Mouse (Mus musculus) brown adipose tissue, adult 24 weeks (tissue): ENCODE data around the gene Ppif. TPM values are rescaled to one million over a fixed set of nuclear protein-coding genes. Genes with fewer than 3 reads are reported as not detected.
A peak's percentile ranks its signal among the peaks of the same experiment; 100 is the strongest.

Source experiments
- H3K27ac ChIP-seq: fragments of 200-500 bp; replicated peaks from 2 replicates; pipeline ENCODE4 v1.5.1; 2012; ENCODE audit warnings: low read depth, mild to moderate bottlenecking, low read length
- H3K4me1 ChIP-seq: fragments of 200-500 bp; 2 replicates; pipeline ENCODE4 v1.6.1; 2012; ENCODE audit warnings: low read length, mixed read lengths; ENCODE audit not compliant: control insufficient read depth, insufficient read depth, insufficient read length
- H3K4me3 ChIP-seq: fragments of 200-500 bp; 2 replicates; pipeline ENCODE4 v1.5.1; 2012; ENCODE audit warnings: low read depth, mild to moderate bottlenecking, low read length, moderate library complexity; ENCODE audit not compliant: insufficient read depth
- polyA plus RNA-seq: library from polyadenylated mRNA; stranded (reverse); fragments of >200 nt; gene quantifications from 2 replicates; pipeline ENCODE4 v1.2.4, GENCODE M21; 2012; ENCODE audit not compliant: missing spikeins, insufficient read depth, insufficient read length

Gene Ppif
- 67.7 and 79.0 TPM in 2 replicates for polyA plus RNA-seq

DNA sequence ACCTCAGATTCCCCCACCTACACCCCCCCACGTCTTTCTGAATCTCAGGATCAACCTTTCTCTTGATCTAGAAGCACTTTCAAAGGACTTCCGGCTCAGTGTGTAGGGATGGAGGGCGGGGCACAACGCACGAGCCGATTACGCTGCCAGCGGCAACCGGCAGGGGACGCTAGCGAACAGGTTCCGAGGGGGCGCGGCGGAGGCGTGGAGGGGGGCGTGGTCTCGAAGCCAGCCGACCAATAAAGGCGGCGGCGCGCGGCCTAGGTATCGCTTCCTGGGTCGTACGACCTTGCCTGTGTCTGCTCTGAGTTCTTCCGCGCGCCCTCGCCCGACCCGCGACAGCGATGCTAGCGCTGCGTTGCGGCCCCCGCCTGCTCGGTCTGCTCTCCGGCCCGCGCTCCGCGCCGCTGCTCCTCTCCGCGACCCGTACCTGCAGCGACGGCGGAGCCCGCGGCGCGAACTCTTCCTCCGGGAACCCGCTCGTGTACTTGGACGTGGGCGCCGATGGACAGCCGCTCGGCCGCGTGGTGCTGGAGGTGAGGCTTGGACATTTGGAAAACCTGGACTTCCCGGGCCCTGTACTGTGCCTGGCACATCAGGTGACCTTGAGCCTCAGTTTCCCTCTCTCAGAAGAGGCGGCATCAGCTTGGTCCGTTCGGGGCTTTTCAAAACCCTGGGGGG is at the start of gene Ppif:
Ppif (plus strand) TSS at position 267 of the 681 bp plus-strand sequence.
- Histone ChIP-seq H3K4me1 (peaks cover 6% of the 10 kb centered on the region; the same call in 1 of the 2 replicates), H3K27ac (peak within 1 kb of the TSS; percentile 20; the same call in 1 of the 2 replicates), H3K4me3 (peak within 1 kb of the TSS; percentile 83)

DNA sequence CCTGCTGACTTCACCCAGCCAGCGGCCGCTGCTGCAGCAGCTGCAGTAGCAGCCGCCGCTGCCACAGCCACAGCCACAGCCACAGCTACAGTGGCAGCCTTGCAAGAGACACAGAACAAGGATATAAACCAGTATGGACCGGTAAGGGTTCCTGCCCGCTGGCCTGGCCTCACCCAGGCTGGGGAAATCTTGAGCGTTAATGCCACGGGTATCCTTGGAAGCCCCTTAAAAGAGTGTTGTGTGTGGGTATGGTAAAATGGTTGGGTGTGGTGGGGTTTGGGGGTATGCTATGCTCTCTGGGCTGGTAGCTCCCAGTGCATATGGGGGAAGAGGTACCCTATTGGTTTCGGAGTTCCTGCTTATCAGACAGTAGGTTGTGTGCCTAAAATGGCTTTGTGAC is 48.2 kb upstream of the Ppif start:
- Histone ChIP-seq H3K4me1 (no peaks in the 10 kb centered on the region), H3K4me3 (no peak overlapping the region), H3K27ac (0 out of 2 replicates have a peak overlapping the region, but pooled peaks have one; percentile 15)

DNA sequence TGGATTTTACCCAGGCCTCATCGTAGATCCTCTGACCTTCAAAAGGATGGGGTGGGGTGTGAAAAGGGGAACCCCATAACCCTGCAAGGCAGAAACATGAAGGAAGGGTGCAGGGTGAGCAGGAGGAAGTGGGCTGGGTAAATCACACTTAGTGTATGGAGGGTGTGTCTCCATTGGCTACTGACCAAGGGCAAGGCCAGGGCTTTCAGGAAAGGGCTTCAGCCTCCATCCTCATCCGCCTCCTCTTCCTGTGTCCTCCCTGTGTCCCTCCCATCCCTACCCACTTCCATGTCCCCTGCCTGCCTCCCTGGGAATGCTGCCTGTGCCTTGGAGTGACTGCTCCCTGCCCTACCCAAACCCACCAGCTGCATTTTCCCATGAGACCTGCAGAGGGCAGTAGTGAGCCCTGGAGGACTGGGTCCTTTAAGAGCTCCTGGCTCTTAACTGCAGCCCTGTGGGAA is 47.8 kb upstream of the Ppif start:
- H3K4me1 ChIP-seq: no peaks in the 10 kb centered on the region
- no peak overlapping the region for H3K4me3 ChIP-seq
- 0 out of 2 replicates have a peak overlapping the region, but pooled peaks have one; percentile 15 for H3K27ac ChIP-seq

DNA sequence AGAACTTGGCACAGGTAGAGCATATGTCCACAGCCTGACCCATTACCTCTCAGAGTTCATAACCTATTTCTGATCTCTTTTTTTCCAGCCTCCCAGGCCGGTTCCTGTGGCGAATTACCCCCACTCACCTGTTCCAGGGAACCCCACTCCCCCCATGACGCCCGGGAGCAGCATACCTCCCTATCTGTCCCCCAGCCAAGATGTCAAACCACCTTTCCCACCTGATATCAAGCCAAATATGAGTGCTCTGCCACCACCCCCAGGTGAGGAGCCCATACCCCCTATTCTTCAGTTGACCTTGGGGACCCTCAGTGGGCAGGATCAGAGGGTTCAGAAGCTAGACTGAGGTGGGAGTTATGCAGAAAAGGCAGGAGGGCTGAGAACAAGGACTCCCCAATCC is 42.8 kb upstream of the Ppif start:
- H3K4me1 ChIP-seq: no peaks in the 10 kb centered on the region
- H3K27ac ChIP-seq: no peak overlapping the region
- H3K4me3 ChIP-seq: no peak overlapping the region

DNA sequence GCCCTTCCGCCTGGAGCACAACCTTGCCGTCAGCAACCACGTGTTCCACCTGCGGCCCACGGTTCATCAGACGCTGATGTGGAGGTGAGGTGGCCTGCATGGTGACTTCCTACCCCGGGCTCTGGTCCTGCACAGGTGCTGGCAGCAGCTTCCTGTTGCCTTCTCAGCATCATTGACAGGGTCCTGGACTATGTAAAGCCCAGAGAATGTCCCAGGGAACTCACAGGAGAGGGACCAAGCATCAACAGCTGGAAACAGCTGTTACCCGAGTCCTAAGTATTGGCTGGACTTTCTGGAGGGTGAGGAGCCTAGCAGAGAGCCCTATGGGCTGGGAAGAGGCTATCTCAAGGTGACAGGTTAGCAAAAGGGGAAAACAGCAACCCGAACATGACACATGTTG is 42.0 kb upstream of the Ppif start:
- no peak overlapping the region for H3K4me3 ChIP-seq
- no peak overlapping the region for H3K27ac ChIP-seq
- H3K4me1 ChIP-seq: no peaks in the 10 kb centered on the region

DNA sequence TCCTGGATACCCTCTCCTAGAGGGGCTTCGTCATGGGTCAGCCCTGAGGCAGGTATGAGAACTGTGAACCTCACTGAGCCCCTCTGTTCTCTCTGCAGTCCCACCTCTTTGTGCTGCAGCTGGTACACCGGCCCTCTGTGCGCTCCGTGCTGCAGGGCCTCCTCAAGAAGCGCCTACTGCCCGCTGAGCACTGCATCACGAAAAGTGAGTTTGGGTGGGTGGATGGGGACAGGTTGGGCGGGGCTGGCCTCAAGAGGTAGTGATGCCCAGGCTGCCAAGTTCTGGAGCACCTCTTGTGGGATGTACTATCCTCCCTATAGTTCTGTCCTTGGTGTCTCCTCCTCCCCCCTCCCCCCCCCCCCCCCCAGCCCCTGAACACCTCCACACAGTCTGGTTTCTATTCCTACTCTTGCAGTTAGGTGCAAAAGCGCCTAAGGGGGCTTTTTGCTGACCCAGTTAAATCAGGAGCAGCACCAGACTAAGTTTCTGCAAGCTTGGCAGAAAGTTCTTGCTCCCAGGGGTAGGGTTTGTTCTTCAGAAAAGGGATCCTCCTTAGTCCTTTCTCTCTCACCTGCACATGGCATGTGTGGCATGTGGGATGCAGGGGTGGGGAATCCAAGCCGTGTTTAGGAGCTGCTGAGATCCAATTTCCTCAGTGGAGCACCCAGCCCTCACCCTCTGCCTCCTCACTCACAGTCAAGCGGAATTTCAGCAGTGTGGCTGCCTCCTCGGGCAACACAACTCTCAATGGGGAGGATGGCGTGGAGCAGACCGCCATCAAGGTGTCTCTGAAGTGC is 39.4 kb upstream of the Ppif start:
- Histone ChIP-seq H3K4me3 (no peak overlapping the region), H3K27ac (no peak overlapping the region), H3K4me1 (no peaks in the 10 kb centered on the region)

DNA sequence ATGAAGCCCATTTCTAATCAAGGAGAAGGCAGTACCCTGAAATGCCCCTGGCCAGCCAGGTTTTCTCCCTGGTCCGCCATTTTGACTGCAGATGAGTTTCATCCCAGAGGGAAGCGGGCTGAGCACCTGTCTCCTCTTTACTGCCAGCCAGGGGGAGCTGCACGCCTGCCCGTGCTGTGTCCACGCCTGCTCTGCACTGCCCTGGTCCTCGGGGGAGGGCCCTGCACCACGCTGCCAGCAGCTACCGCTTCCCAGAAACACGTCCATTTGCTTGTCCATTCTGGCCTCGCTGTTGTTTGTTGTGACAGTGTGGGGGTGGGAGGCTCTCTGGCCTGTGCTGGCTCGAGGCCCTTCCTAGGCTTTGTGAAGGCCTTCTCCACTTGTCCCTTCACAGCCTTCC is 33.3 kb upstream of the Ppif start:
- H3K4me1 ChIP-seq: no peaks in the 10 kb centered on the region
- no peak overlapping the region for H3K4me3 ChIP-seq
- H3K27ac ChIP-seq: no peak overlapping the region

DNA sequence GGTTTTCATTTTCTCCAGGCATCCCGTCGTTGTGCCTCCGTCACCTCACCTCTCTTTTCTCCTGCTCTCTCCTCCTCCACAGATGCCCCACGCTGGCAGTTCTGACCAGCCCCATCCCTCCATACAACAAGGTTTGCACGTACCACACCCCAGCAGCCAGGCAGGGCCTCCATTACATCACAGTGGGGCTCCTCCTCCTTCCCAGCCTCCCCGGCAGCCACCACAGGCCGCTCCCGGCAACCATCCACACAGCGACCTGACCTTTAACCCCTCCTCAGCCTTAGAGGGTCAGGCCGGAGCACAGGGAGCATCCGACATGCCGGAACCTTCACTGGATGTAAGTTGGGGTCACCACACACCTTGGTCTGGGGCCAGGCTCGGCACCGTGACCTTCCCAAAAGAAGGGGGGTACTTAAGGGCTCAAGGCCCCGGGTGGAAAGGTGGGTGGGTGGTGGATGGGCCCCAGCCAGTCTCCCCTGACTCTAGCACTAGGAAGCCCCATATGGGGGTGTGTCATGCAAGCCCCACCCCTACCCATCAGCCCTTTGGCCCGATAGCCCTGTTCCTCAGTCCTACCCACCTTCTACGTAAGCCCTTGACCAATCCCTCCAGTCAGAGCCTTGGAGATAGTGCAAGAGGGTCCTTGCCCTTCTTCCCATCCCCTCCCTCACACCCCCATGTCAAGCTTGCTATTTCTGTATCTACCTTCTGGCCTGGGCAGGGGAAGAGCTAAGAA is 32.6 kb upstream of the Ppif start:
- no peak overlapping the region for H3K27ac ChIP-seq
- no peaks in the 10 kb centered on the region for H3K4me1 ChIP-seq
- no peak overlapping the region for H3K4me3 ChIP-seq

DNA sequence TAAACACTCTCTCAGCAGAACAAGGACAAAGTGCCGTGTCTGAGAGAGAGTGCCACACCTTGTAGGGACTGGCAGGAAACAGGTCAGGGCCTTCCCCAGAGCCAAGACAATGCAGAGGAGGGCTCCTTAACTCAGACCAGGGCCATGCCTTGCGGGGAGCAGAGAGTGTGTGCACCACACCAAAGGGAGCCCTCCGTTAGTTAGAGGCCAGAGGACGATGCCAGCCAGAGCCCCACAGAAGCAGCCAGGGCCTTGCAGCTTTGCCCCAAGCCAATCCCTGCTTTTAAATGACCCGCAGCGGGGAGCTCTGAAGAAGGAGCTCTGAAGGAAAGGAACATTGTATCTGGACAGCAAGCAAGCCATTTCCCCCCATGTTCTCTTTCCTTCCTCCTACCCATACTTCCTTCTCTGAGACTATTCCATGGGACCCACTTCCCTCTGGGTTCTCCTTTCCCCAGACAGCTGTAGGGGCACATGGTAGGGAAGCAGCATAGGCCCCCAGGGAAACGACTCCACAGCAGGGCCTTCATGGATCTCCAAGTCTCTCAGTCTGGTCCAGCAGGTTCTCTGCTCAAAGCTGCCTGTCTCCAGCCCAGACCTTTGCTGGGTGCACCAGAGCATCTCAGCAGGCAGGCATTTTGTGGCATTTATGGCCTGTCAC is 30.2 kb upstream of the Ppif start:
- H3K4me1 ChIP-seq: no peaks in the 10 kb centered on the region
- no peak overlapping the region for H3K4me3 ChIP-seq
- H3K27ac ChIP-seq: no peak overlapping the region

DNA sequence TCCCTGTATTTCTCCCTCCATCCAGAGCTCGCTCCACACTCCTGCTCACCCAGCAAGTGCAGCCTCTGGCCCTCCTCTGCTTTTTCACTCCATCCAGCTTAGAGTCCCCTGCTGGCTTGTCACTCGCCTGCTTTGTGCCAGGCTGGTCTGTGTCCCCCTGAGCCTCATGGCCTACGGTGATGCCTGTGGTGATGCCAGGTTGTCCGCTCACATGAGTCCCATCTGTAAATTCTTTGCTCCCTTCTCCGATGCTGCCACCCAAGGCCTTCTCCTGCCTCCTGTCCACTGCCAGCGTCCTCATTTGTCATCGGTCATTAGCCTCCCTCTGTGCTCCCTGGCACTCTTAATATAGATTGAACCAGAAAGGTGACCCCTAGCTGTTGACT is 29.7 kb upstream of the Ppif start:
- H3K4me3 ChIP-seq: no peak overlapping the region
- no peak overlapping the region for H3K27ac ChIP-seq
- no peaks in the 10 kb centered on the region for H3K4me1 ChIP-seq

DNA sequence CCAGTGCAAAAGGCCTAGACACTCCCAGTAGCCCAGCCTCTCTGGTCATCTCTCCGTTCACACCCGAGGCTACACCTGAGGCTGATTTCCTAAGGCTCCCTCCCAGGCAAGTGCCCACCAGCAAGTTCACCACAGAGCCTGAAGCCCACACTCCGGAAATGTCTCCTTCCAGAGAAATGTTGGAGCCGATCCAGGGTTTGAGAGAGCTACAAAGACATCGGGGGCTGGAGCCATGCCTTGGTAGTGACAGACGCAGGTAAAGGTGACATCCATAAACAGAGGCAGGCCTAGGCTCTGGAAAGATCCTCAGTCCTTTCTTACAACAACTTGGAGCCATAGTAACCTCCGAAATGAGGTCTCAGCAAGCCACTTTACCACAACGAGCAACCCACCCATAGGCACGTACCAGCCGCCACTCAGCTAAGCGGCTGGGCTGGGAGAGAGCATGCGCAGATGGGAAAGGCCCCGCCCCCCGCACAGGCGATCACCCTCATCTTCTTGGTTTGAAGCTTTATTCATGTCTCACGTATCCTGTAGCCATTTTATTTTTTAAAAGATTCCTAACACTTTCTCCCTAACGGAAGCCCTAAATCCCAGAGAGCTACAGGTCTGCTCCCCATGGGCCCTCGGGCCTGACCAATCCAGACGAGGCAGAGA is 28.5 kb upstream of the Ppif start:
- Histone ChIP-seq H3K4me1 (no peaks in the 10 kb centered on the region), H3K27ac (no peak overlapping the region), H3K4me3 (no peak overlapping the region)

DNA sequence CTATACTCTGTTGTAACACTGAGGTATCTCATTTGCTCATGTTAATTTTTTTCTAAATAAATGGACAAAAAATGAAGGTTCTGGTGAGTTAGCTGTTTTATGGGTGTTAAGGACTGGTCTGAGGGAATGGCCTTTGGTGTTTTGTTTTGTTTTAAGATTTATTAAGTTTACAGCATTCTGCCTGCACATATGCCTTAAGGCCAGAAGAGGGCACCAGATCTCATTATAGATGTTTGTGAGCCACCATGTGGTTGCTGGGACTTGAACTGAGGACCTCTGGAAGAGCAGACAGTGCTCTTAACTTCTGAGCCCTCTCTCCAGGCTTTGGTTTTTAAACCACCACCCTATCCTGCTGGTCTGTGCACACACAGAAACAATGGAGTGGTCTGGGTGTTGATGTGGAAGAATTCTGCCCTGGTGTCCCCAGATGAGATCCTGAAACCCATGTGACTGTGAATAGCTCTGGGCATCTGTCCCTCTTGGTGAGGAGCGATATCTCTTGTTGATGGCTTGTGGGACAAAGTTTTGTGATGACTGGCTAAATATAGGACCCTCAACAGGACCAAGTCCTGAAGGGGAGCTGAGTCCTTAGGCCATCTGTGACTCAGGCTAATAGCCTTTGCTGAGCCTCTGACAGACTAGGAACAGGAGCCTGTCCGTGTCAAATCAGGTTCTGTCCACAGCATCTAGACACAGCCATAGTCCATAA is 27.1 kb upstream of the Ppif start:
- Histone ChIP-seq H3K4me1 (no peaks in the 10 kb centered on the region), H3K4me3 (no peak overlapping the region), H3K27ac (no peak overlapping the region)

DNA sequence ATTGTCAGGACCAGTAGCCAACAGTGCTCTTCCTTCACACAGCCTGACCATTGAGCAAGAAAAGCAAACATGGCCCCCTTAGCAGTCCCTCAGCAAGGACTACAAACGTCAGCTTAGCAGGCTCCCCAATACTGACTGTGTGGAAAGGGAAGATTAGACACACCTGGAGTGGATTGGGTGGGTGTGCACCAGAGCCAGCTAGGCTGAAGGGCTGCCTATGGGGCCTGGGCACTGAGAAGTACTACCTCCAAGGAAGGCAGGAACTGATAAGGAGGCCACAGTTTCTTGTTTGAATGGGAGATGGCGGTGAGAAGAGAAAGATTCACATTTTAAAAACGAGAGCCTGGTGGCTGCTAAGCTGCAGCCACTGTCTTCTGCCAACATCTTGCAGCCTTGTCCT is 26.4 kb upstream of the Ppif start:
- Histone ChIP-seq H3K27ac (no peak overlapping the region), H3K4me3 (no peak overlapping the region), H3K4me1 (no peaks in the 10 kb centered on the region)

DNA sequence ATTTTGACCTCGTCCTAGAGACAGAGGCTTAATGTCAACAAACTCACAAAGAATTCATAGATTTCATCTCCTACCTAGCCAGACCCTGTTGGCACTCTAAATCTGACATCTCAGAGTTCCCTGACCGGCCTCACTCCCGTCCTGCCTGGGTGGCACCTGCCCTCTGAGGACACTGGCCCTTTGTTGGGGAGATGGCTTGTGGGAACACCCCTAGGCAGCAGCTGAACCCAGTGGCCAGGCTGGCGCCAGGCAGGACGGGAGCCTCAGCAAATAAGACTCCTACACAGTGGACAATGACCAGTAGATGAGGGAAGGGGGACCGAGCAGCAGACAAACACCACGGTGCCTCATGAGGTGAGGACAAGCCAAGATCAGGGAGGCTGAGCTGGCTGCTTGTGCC is 14.3 kb upstream of the Ppif start:
- no peak overlapping the region for H3K4me3 ChIP-seq

More for the DNA sequence above, 14.3 kb upstream of the Ppif start:
- no peaks in the 10 kb centered on the region for H3K4me1 ChIP-seq
- no peak overlapping the region for H3K27ac ChIP-seq
